Mouse (Mus musculus): ENCODE measurements around the gene Plekhn1.

DNA sequence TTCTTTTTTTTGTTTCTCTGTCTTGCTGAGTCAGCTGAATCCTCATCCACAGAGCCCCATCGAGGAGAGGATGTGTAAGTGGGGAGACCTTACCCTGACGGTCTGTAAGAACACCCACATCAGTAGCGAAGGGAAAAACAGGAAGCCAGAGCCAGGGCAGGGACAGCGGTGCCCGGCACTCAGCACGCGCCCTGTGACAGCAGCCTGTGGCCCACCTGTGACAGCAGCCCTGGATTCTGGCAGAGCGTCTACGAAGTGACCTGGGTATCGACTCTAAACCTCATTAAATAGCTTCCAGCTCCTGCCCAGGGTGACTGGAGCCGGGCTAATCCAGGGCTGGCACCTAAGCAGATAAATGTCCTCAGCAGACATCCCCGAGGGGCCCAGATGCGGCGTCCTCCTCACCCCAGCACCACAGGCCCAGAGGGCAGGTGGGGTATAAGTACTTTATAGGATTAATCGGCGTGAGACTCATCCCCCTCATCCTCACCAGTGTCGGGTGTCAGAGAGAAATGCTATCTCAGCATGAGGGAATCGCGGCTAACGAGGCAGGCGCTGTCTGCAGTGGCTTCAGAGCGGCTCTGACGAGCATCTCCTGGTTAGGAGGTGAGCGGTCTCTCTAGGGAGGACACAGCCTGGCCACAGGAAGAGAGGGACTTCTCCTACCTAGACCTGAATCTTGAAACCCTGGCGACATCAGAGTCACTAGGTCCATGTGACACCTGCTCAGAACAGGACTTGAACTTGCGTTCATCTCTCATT is 20.6 kb upstream of the Plekhn1 start, which contains the start of gene Samd11:
- TF ChIP-seq MAX (IDR thresholded peaks at IDR 0.05), result no peak
- no peak for TF ChIP-seq MYOD1 (IDR thresholded peaks at IDR 0.05; ENCODE audit: control insufficient read depth, insufficient read length, low read depth)
- no peak for TF ChIP-seq CTCF (IDR thresholded peaks at IDR 0.05; ENCODE audit: control insufficient read depth, insufficient read depth, insufficient read length)
- no peak for TF ChIP-seq FOSL1 (IDR thresholded peaks at IDR 0.05; ENCODE audit: insufficient read depth, low read length, poor library complexity, severe bottlenecking)
- TF ChIP-seq USF1 (IDR thresholded peaks at IDR 0.05; ENCODE audit: low read depth), result no peak
- no peak for TF ChIP-seq MYOG (IDR thresholded peaks at IDR 0.05; ENCODE audit: control insufficient read depth, extremely low read depth, insufficient read length)

Measured in C2C12 (cell line).